Mouse (Mus musculus) brain, embryonic 14.5 days (tissue): Measurements from ENCODE around the gene Shisa7. TPM values are rescaled to one million over a fixed set of nuclear protein-coding genes. Genes with fewer than 3 reads are reported as not detected.
"Not testable (repeated sequence)": the region's sequence is repeated elsewhere in the genome, so short reads cannot be mapped to it uniquely, and the experiment has no call there.

Experiments
- DNase-seq: peaks from one replicate; pipeline ENCODE4 v3.0.0-alpha.2; 2011; ENCODE audit warnings: low read depth
- CTCF ChIP-seq: fragments of 200-500 bp; IDR thresholded peaks from 2 replicates; pipeline ENCODE4 v1.5.1; 2012; ENCODE audit warnings: inconsistent platforms, mild to moderate bottlenecking, moderate library complexity, borderline replicate concordance; ENCODE audit not compliant: insufficient read depth, insufficient read length; ENCODE audit errors: extremely low read depth
- POLR2A ChIP-seq: fragments of 200-500 bp; IDR thresholded peaks from 2 replicates; pipeline ENCODE4 v1.6.1; 2012; ENCODE audit warnings: mild to moderate bottlenecking, inconsistent platforms, borderline replicate concordance; ENCODE audit not compliant: poor library complexity, insufficient read depth, insufficient read length, severe bottlenecking; ENCODE audit errors: extremely low read depth
- polyA plus RNA-seq: library from polyadenylated mRNA; depleted of rRNA; stranded (reverse); fragments of >200 nt; gene quantifications from 2 replicates; pipeline ENCODE4 v1.2.3, GENCODE M21; 2012

Gene Shisa7
- polyA plus RNA-seq, 1 experiment: 170 TPM

- TF ChIP-seq CTCF (peak; percentile 32; the same call in 1 of the 2 replicates), POLR2A (no peak)
- DNase-seq: peak; percentile 73
Observed at GRCm38 (mm10) chr7:4806716-4807115, 37.8 kb downstream of the Shisa7 start.

GRCm38 (mm10) chr7:4802247-4802646 lies 42.2 kb downstream of the Shisa7 start:
- no peak for TF ChIP-seq CTCF
- no peak for TF ChIP-seq POLR2A

GRCm38 (mm10) chr7:4795767-4796433 lies 48.6 kb downstream of the Shisa7 start:
- peak; percentile 74 for DNase-seq
- TF ChIP-seq CTCF: peak; percentile 58; the same call in 1 of the 2 replicates
- TF ChIP-seq POLR2A: no peak

More at GRCm38 (mm10) chr7:4802247-4802646, 42.2 kb downstream of the Shisa7 start:
- DNase-seq: no peak

- no peak for TF ChIP-seq CTCF
- DNase-seq: no peak
Observed at GRCm38 (mm10) chr7:4794631-4795168, 49.8 kb downstream of the Shisa7 start.

GRCm38 (mm10) chr7:4793674-4794073 lies 50.8 kb downstream of the Shisa7 start:
- no peak for DNase-seq
- TF ChIP-seq POLR2A: no peak
- no peak for TF ChIP-seq CTCF

- DNase-seq: not testable (repeated sequence)
Observed at GRCm38 (mm10) chr7:4793248-4793647, 51.2 kb downstream of the Shisa7 start.

GRCm38 (mm10) chr7:4792278-4793212 lies 52.0 kb downstream of the Shisa7 start, which contains the start of gene Rpl28:
Rpl28 (plus strand) TSS chr7:4792874.
- peak; percentile 81; the same call in 1 of the 2 replicates for TF ChIP-seq POLR2A
- no peak for TF ChIP-seq CTCF
- DNase-seq: peak; percentile 99

- peak; percentile 10 for DNase-seq
- TF ChIP-seq POLR2A: 0 out of 2 replicates have a peak, but pooled peaks have one; percentile 19
- TF ChIP-seq CTCF: no peak
Observed at GRCm38 (mm10) chr7:4789436-4789935, 55.0 kb downstream of the Shisa7 start, which contains the start of gene Tmem238. Tmem238 (minus strand) TSS chr7:4789656.

- peak; percentile 77 for DNase-seq
- 0 out of 2 replicates have a peak, but pooled peaks have one; percentile 25 for TF ChIP-seq POLR2A
- peak; percentile 11; the same call in 1 of the 2 replicates for TF ChIP-seq CTCF
Observed at GRCm38 (mm10) chr7:4788499-4789435, 55.7 kb downstream of the Shisa7 start.

GRCm38 (mm10) chr7:4783667-4784268 lies 60.7 kb downstream of the Shisa7 start:
- TF ChIP-seq CTCF: no peak
- TF ChIP-seq POLR2A: no peak

GRCm38 (mm10) chr7:4782759-4783158 lies 61.7 kb downstream of the Shisa7 start, which contains the start of the genes Il11 and Tmem190:
Il11 (minus strand) TSS chr7:4782859.
Tmem190 (plus strand) TSS chr7:4782937.
- no peak for DNase-seq
- TF ChIP-seq CTCF (no peak), POLR2A (no peak)

More at GRCm38 (mm10) chr7:4783667-4784268, 60.7 kb downstream of the Shisa7 start:
- DNase-seq: no peak
